Mouse (Mus musculus): Measurements from ENCODE around the gene Ptprcap.
"Not testable (repeated sequence)": the region's sequence is repeated elsewhere in the genome, so short reads cannot be mapped to it uniquely, and the experiment has no call there.

Gene Ptprcap

DNA sequence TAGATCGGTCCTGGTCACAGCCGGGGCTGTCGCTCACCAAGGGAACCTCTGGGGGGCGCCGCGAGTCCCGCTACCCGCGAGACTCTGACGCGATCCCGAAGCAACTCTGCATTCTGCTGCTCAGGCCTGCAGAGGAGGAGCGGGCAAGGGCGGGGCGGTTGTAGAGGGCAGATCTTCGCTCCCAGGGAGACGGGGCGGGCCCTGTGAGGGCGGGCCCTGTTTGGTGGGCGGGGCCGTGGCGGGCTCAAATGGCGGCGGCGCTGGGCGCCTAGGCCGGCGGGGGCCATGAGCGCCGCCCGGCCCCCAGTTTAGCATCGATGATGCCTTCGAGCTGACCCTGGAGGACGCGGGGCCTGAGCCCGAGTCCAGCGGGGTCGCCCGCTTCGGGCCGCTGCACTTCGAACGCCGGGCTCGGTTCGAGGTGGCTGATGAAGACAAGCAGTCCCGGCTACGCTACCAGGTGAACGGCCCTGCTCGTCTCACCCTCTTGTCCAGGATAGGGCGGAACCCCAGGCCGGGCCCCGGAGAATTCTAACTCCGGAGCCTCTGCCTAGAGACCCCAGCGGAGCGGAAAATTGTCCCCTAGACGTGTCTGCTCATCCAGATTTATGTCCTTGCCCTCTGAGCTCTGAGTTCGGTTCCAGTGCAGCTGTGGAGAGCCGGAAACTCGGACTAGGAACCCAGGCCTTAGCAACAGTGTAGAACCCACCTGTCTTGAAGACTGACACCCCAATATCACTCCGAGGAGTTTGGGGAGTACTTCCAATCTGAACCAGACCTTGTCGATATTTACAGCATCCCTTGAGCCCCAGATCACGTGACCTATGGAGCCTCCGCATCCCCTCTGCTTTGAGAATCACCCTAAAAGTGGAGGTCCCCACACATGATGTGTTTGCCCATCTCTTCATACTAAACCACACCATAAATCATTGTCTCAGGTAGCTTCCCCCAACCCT is 27.4 kb upstream of the Ptprcap start, which contains the start of gene Aip:
Gene Aip (minus strand): TSS at position 118 of the 956 bp plus-strand sequence.
- DNase-seq (ENCODE audit: low spot score) = peak; percentile 96

DNA sequence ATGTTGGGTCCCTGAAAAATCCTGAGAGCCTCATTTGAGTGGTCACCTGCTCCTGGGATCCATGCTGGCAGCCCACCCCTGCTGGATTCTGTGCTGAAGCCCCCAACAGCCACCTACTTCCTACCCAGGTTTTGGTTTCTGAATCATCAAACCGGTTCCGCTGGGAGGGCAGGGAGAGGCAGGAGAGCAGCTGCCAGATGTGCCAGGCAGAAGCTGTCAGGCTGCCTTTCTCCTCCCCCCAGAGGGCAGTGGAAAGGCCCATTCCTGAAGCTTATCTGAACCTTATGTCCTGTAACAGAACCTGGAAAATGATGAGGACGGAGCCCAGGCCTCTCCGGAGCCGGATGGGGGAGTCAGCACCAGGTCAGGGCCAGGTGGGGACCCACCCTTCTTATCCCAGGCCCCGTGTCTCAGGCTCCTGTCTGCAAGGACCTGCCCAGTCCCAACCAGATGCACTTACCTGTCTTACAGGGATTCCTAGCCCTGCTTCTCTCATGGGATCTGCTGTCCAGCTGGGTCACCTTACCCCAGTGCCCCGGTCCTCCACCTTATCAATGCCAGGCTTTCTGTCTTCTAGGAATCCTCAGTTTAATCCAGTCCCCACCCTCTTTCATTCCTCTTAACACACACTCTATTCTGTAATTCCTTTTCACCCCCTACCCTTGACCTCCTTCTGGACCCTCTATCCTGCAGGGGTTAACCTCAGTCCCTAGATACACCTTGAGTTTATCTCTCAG is 26.5 kb upstream of the Ptprcap start:
- DNase-seq (ENCODE audit: low spot score) = peak; percentile 57

- DNase-seq (ENCODE audit: low spot score) = no peak
These were observed 23.9 kb upstream of the Ptprcap start for GRCm38 (mm10) chr19:4129462-4129861.

- no peak for DNase-seq (ENCODE audit: low spot score)
These were observed 23.3 kb upstream of the Ptprcap start for GRCm38 (mm10) chr19:4130106-4130505.

DNA sequence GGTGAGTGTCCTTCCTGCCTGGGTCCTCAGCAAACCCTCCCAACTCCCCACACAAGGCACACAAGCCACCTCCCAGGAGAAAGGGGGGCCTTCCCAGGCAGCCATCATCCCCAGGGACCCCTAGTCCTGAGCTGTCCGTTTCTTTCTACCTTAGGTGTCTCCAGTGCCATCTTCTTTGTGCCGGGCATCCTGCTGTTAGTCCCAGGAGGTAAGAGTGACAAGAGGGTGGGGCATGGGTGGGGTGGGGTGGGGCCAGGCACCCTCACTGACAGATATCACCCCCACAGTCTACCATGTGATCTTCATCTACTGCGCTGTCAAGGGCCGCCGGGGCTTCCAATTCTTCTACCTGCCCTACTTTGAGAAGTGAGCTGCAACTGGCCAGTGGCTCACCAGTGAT is 22.3 kb upstream of the Ptprcap start:
- DNase-seq (ENCODE audit: low spot score) = no peak

GRCm38 (mm10) chr19:4131768-4132167 is 21.6 kb upstream of the Ptprcap start:
- DNase-seq (ENCODE audit: low spot score) = no peak

- no peak for DNase-seq (ENCODE audit: low spot score)
These were observed 19.1 kb upstream of the Ptprcap start for GRCm38 (mm10) chr19:4134354-4134753.

DNA sequence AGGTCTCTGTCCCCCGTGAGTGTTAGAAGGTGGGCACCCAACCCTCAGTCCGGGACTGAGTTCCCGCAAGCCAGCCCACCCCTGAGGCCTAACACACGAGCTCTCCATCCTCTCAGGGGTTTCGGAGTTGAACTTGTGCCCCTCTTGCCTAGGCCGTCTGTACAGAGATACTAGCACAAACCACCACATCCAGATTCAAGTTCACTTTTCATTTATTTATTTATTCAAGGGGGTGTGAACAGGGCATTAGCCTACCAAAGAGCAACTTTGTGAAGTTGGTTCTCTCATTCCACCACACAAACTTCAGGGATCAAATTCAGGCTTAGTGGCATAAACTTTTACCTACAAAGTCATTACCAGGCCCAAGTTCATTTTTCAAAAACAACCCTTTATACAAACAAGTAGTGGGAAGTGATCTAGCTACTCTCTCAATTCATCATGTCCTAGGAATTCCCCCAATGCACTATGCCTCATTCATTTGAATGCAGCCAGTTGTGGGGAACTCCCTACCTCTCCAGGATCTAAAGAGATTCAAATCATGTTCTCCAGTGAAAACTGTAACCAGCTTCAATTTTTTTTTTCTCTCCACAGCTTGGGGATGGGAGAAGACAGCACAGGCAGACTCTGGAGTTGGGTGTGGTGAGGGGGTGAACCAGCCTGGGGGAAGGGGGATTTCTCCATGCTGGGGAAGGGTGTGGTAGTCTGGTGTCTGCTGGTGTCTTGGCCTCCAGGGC is 18.0 kb upstream of the Ptprcap start:
- DNase-seq (ENCODE audit: low spot score) = not testable (repeated sequence)

- DNase-seq (ENCODE audit: low spot score) = not testable (repeated sequence)
These were observed 17.4 kb upstream of the Ptprcap start for GRCm38 (mm10) chr19:4135963-4136345.

GRCm38 (mm10) chr19:4136463-4136862 is 16.9 kb upstream of the Ptprcap start:
- no peak for DNase-seq (ENCODE audit: low spot score)

GRCm38 (mm10) chr19:4137913-4138312 is 15.5 kb upstream of the Ptprcap start:
- no peak for DNase-seq (ENCODE audit: low spot score)

- DNase-seq (ENCODE audit: low spot score) = no peak
These were observed 14.0 kb upstream of the Ptprcap start, which contains the start of gene Gpr152 for GRCm38 (mm10) chr19:4139446-4139845. Gene Gpr152 (plus strand): TSS chr19:4139787.

DNA sequence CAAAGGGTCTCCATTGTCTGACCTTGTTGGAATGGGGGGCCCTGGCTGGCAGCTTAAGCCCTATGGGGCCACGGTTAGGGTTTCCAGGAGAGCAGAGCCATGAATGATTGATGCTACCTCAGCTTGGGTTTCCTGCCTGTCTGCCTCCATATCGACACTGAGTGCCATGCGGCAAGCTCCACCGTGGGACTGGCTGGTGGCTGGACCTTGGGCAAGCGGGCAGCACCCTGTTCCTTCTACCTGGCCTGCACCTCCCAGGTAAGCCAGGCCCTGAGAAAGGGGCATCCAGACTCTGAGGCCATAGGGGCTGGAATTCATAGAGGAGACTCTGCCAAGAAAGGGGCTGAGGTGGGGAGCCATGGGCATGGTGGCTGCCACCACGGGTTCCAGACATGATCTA is 13.3 kb upstream of the Ptprcap start:
- DNase-seq (ENCODE audit: low spot score) = no peak

- no peak for DNase-seq (ENCODE audit: low spot score)
These were observed 10.8 kb upstream of the Ptprcap start for GRCm38 (mm10) chr19:4142416-4143173.

DNA sequence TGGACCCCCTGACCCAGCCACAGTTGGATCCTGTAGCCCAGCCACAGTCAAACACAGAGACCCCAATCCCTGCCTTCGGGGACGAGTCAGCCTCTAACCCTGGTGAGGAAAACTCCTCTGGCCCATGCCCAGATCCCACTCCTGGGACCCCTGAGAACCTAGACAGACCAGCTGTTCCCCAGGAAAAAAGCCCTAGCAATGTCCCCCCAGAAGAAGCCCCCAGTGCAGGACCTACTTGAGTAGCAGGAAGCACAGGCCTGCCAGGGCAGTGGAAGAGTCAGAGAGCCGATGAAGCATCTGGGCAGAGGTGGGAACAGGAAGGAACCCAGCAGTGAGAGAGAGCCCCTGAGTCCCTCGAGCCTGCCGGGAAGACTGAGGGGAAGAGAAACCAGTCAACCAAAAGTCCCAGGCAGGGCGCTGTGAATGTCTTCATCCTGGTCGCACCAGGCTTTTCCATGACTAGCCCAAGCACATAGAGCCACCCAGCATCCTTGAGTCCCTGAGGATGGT is 9.6 kb upstream of the Ptprcap start, which contains the start of gene Cabp4:
Gene Cabp4 (minus strand): TSS at position 275 of the 510 bp plus-strand sequence.
- DNase-seq (ENCODE audit: low spot score) = no peak

GRCm38 (mm10) chr19:4144550-4145498 is 8.6 kb upstream of the Ptprcap start:
- DNase-seq (ENCODE audit: low spot score) = no peak

DNA sequence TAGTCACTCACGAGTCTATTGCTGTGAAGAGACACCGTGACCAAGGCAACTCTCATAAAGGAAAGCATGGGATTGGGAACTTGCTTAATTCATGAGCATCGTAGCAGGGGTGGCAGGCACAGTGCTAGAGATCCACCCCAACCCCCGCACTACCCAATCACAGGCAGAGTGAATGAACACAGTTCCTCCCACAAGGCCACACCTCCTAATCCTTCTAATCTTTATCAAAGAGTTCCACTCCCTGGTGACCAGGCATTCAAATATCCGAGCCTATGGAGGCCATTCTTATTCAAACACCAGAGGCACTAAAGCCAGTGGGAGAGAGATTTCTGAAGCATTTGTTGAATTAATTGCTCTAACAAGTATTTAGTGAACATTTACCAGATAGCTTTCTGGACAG is 7.5 kb upstream of the Ptprcap start:
- DNase-seq (ENCODE audit: low spot score) = no peak

- no peak for DNase-seq (ENCODE audit: low spot score)
These were observed 6.9 kb upstream of the Ptprcap start for GRCm38 (mm10) chr19:4146366-4147021.

DNA sequence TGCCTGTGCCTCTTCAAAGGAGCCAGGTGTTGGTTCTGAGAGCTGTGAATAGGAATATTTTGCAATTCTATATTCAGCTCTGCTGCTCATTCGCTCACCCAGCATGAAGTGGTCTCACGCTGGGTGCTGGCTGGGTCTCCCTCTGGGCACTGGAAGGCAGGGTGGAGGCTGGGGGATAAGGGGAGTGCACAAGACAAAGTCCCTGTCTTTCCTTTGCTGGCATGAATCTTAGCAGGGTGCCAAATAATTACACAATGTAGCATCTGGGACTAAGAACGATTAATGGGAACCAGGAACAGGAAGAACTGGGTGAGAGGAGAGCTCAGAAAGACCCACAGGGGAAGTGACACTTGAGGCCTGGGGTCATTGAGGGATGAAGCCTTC is 6.4 kb upstream of the Ptprcap start:
- DNase-seq (ENCODE audit: low spot score) = no peak

All from urinary bladder, postnatal 25 days (tissue).